Mouse (Mus musculus) cerebellum, adult 2 months (tissue): Measurements from ENCODE around the gene Pheta2.

ENCODE experiments used
- CTCF ChIP-seq: fragments of 200-500 bp; IDR thresholded peaks from 2 replicates; pipeline ENCODE4 v1.5.1; 2011; ENCODE audit warnings: low read depth, mild to moderate bottlenecking, control low read depth, low read length, moderate library complexity, borderline replicate concordance; ENCODE audit not compliant: insufficient read depth
- POLR2A ChIP-seq: fragments of 200-500 bp; IDR thresholded peaks from 2 replicates; pipeline ENCODE4 v1.6.1; 2011; ENCODE audit warnings: low read length, control low read depth, borderline replicate concordance; ENCODE audit not compliant: insufficient read depth

GRCm38 (mm10) chr15:82339634-82340254 is 1.0 kb downstream of the Pheta2 start:
- TF ChIP-seq CTCF = no peak
- TF ChIP-seq POLR2A = no peak
